Mouse (Mus musculus) heart, adult 2 months (tissue): ENCODE data around the gene Vwc2l. TPM values are rescaled to one million over a fixed set of nuclear protein-coding genes. Genes with fewer than 3 reads are reported as not detected.

Source experiments
- DNase-seq, 2 experiments: peaks; one replicate each; pipeline ENCODE4 v3.0.0; 2021
- H3K27ac ChIP-seq: fragments of 200-600 bp; 2 replicates; pipeline ENCODE4 v1.8.1; 2022
- H3K27me3 ChIP-seq: fragments of 200-500 bp; 2 replicates; pipeline ENCODE4 v1.6.1; 2012; ENCODE audit warnings: mild to moderate bottlenecking, low read length, inconsistent platforms, mixed read lengths; ENCODE audit not compliant: control insufficient read depth, insufficient read depth
- H3K36me3 ChIP-seq: fragments of 200-500 bp; 2 replicates; pipeline ENCODE4 v1.6.1; 2012; ENCODE audit warnings: low read length, inconsistent platforms; ENCODE audit not compliant: control insufficient read depth, insufficient read depth
- H3K4me1 ChIP-seq: fragments of 200-500 bp; 2 replicates; pipeline ENCODE4 v1.6.1; 2011; ENCODE audit warnings: low read length; ENCODE audit not compliant: control insufficient read depth, insufficient read depth
- H3K4me3 ChIP-seq: fragments of 200-600 bp; 2 replicates; pipeline ENCODE4 v1.8.1; 2022
- H3K79me2 ChIP-seq: fragments of 200-500 bp; replicated peaks from 2 replicates; pipeline ENCODE4 v1.6.1; 2012; ENCODE audit warnings: mild to moderate bottlenecking, inconsistent platforms, low read length, moderate library complexity, mixed read lengths; ENCODE audit not compliant: control insufficient read depth, insufficient read depth
- H3K9ac ChIP-seq: fragments of 200-500 bp; 2 replicates; pipeline ENCODE4 v1.6.1; 2012; ENCODE audit warnings: low read depth, mild to moderate bottlenecking, control low read depth, inconsistent platforms, low read length, mixed read lengths
- CTCF ChIP-seq: fragments of 200-600 bp; IDR thresholded peaks from 2 replicates; pipeline ENCODE4 v1.8.1; 2022; ENCODE audit warnings: antibody characterized with exemption, mild to moderate bottlenecking, moderate library complexity
- EP300 ChIP-seq: fragments of 200-500 bp; IDR thresholded peaks from 2 replicates; pipeline ENCODE4 v1.6.1; 2011; ENCODE audit warnings: low read depth, low read length, control low read depth; ENCODE audit not compliant: insufficient read depth
- POLR2A ChIP-seq: fragments of 200-500 bp; IDR thresholded peaks from 2 replicates; pipeline ENCODE4 v1.6.1; 2011; ENCODE audit warnings: mild to moderate bottlenecking, low read depth, low read length, control low read depth; ENCODE audit not compliant: insufficient read depth
- WGBS: fragments of 180-500 bp; shearing (Covaris S2); methylation state at CpG from one replicate; pipeline ENCODE4 v1.1.7; 2018; 5-methylcytosine and 5-hydroxymethylcytosine counted together
- intact Hi-C: fragments of 180-260 bp; cut with DNase I; formaldehyde crosslinking; loops from one replicate; pipeline ENCODE4 v1.15.1; 2025
- long read RNA-seq: library from polyadenylated mRNA; stranded (forward); transcript quantifications from one replicate; pipeline ENCODE4 v2.0.0, GENCODE M21; 2021
- polyA plus RNA-seq: library from polyadenylated mRNA; depleted of rRNA; stranded (reverse); fragments of >200 nt; gene quantifications from 2 replicates; pipeline ENCODE4 v1.2.3, GENCODE M21; 2012; rRNA removed
- total RNA-seq, 2 experiments: library from RNA; stranded (reverse); gene quantifications; 2 replicates each; pipeline ENCODE4 v1.2.3; 2021

Gene Vwc2l
- total RNA-seq = not detected
- polyA plus RNA-seq = not detected in 2 replicates
- long read RNA-seq = 0 reads

- DNase-seq = peak; percentile 38 to 61
- intact Hi-C loops = no loop called here
- Histone ChIP-seq H3K36me3 (no peaks in the 10 kb centered on the region), H3K27ac (no peak within 1 kb of the TSS), H3K4me3 (no peak within 1 kb of the TSS), H3K9ac (no peak within 1 kb of the TSS), H3K27me3 (no peaks in the 10 kb centered on the region), H3K4me1 (no peaks in the 10 kb centered on the region), H3K79me2 (no peaks in the 10 kb centered on the region)
- TF ChIP-seq EP300 = no peak
- no peak for TF ChIP-seq POLR2A
- no peak for TF ChIP-seq CTCF
- 5% methylated on average over 13 of the region's 13 CpGs for WGBS
Observed at GRCm38 (mm10) chr1:70725655-70726066, at the start of gene Vwc2l. Gene Vwc2l, plus strand, starts transcription at chr1:70725715.

- DNase-seq = peak in 1 of 2 experiments; percentile 3
Observed at GRCm38 (mm10) chr1:70692529-70692928, 33.0 kb upstream of the Vwc2l start.

GRCm38 (mm10) chr1:70700270-70700669 is 25.2 kb upstream of the Vwc2l start:
- WGBS = 64% methylated on average over 5 of the region's 5 CpGs
- intact Hi-C loops = no loop called here
- H3K4me1 ChIP-seq = no peaks in the 10 kb centered on the region

More at GRCm38 (mm10) chr1:70692529-70692928, 33.0 kb upstream of the Vwc2l start:
- no peaks in the 10 kb centered on the region for H3K36me3 ChIP-seq
- 64% methylated on average over 2 of the region's 2 CpGs for WGBS
- no peaks in the 10 kb centered on the region for H3K79me2 ChIP-seq
- H3K9ac ChIP-seq = no peak overlapping the region
- H3K4me1 ChIP-seq = no peaks in the 10 kb centered on the region
- H3K27me3 ChIP-seq = no peaks in the 10 kb centered on the region
- H3K4me3 ChIP-seq = no peak overlapping the region
- H3K27ac ChIP-seq = no peak overlapping the region
- TF ChIP-seq CTCF (no peak), POLR2A (no peak), EP300 (no peak)
- intact Hi-C loops = no loop called here

GRCm38 (mm10) chr1:70703934-70704333 is 21.6 kb upstream of the Vwc2l start:
- Histone ChIP-seq H3K9ac (no peak overlapping the region), H3K4me3 (no peak overlapping the region)
- no peak for DNase-seq

More at GRCm38 (mm10) chr1:70700270-70700669, 25.2 kb upstream of the Vwc2l start:
- H3K27me3 ChIP-seq = no peaks in the 10 kb centered on the region
- DNase-seq = no peak
- H3K9ac ChIP-seq = no peak overlapping the region
- H3K36me3 ChIP-seq = no peaks in the 10 kb centered on the region
- H3K79me2 ChIP-seq = no peaks in the 10 kb centered on the region
- TF ChIP-seq EP300 (no peak), POLR2A (no peak), CTCF (no peak)
- H3K4me3 ChIP-seq = no peak overlapping the region
- H3K27ac ChIP-seq = no peak overlapping the region

GRCm38 (mm10) chr1:70705821-70706220 is 19.7 kb upstream of the Vwc2l start:
- DNase-seq = no peak
- no peaks in the 10 kb centered on the region for H3K4me1 ChIP-seq
- no peak overlapping the region for H3K27ac ChIP-seq
- no peak overlapping the region for H3K4me3 ChIP-seq
- no peak overlapping the region for H3K9ac ChIP-seq
- H3K36me3 ChIP-seq = no peaks in the 10 kb centered on the region
- H3K27me3 ChIP-seq = no peaks in the 10 kb centered on the region
- intact Hi-C loops = no loop called here
- no peaks in the 10 kb centered on the region for H3K79me2 ChIP-seq
- 64% methylated on average over 3 of the region's 3 CpGs for WGBS
- no peak for TF ChIP-seq EP300
- no peak for TF ChIP-seq CTCF
- no peak for TF ChIP-seq POLR2A

More at GRCm38 (mm10) chr1:70703934-70704333, 21.6 kb upstream of the Vwc2l start:
- 33% methylated on average over 3 of the region's 3 CpGs for WGBS
- intact Hi-C loops = no loop called here
- TF ChIP-seq CTCF (no peak), POLR2A (no peak), EP300 (no peak)
- Histone ChIP-seq H3K4me1 (no peaks in the 10 kb centered on the region), H3K27ac (no peak overlapping the region), H3K79me2 (no peaks in the 10 kb centered on the region), H3K36me3 (no peaks in the 10 kb centered on the region), H3K27me3 (no peaks in the 10 kb centered on the region)

GRCm38 (mm10) chr1:70725045-70725444 is 470 bp upstream of the Vwc2l start:
- TF ChIP-seq POLR2A = no peak
- TF ChIP-seq EP300 = no peak
- TF ChIP-seq CTCF = no peak
- Histone ChIP-seq H3K79me2 (no peaks in the 10 kb centered on the region), H3K9ac (no peak overlapping the region), H3K36me3 (no peaks in the 10 kb centered on the region), H3K4me1 (no peaks in the 10 kb centered on the region), H3K27me3 (no peaks in the 10 kb centered on the region), H3K4me3 (no peak overlapping the region), H3K27ac (no peak overlapping the region)
- 59% methylated on average over 5 of the region's 5 CpGs for WGBS
- no peak for DNase-seq
- intact Hi-C loops = no loop called here
